Comparison of ENCODE assay signal across 7 mouse cellular contexts in genomic region chr13:31625333-31626101, GRCm38 (mm10). TPM values are rescaled to one million over a fixed set of nuclear protein-coding genes. Genes with fewer than 3 reads are reported as not detected.
A peak's percentile ranks its signal among the peaks of the same experiment; 100 is the strongest.
DNase-seq lines count a peak whose midpoint lies in the region; ATAC-seq and TF ChIP-seq lines count a peak whose summit lies in the region.

TSS of gene Foxf2 (plus strand) at chr13:31625816.

- no peaks in the 10 kb centered on the region for H3K9me3 ChIP-seq in ES-Bruce4 (replicated peaks; ENCODE audit: control insufficient read depth, insufficient read depth, low read length, poor library complexity, severe bottlenecking)
- H3K9me3 ChIP-seq in forebrain, embryonic 15.5 days: no peaks in the 10 kb centered on the region
- no peaks in the 10 kb centered on the region for H3K9me3 ChIP-seq in intestine, embryonic 16.5 days (ENCODE audit: control insufficient read depth, low read length)
- H3K9me3 ChIP-seq in midbrain, embryonic 11.5 days (ENCODE audit: control insufficient read depth, low read length): no peaks in the 10 kb centered on the region

- no peaks in the 10 kb centered on the region for H3K4me1 ChIP-seq in ES-Bruce4 (ENCODE audit: control insufficient read depth, insufficient read depth, low read length)
- peaks cover 41% of the 10 kb centered on the region for H3K4me1 ChIP-seq in forebrain, embryonic 15.5 days
- H3K4me1 ChIP-seq in intestine, embryonic 16.5 days (ENCODE audit: control insufficient read depth, insufficient read depth, low read length): peaks cover 18% of the 10 kb centered on the region
- peaks cover 19% of the 10 kb centered on the region for H3K4me1 ChIP-seq in midbrain, embryonic 11.5 days (ENCODE audit: control insufficient read depth, insufficient read depth, low read length)

- peak within 1 kb of the TSS; percentile 49 for H3K4me3 ChIP-seq in ES-Bruce4 (ENCODE audit: low read depth, low read length)
- peak within 1 kb of the TSS; percentile 45 for H3K4me3 ChIP-seq in forebrain, embryonic 15.5 days
- peak within 1 kb of the TSS; percentile 67 for H3K4me3 ChIP-seq in intestine, embryonic 16.5 days (ENCODE audit: low read length)
- H3K4me3 ChIP-seq in midbrain, embryonic 11.5 days (ENCODE audit: low read depth, low read length): peak within 1 kb of the TSS; percentile 40

- DNase-seq in 3134 (ENCODE audit: extremely low read depth, insufficient read length, low spot score): peak; percentile 81
- peak; percentile 93 for DNase-seq in midbrain, embryonic 11.5 days (ENCODE audit: low spot score, missing footprints)
- DNase-seq in cerebellum, adult 18-20 months: no peak
- DNase-seq in right cerebral cortex, postnatal 4 days: no peak

- peak within 1 kb of the TSS; percentile 8; the same call in 1 of the 2 replicates for H3K9ac ChIP-seq in ES-Bruce4 (ENCODE audit: low read depth, poor library complexity, severe bottlenecking)
- H3K9ac ChIP-seq in forebrain, embryonic 15.5 days (replicated peaks): peak within 1 kb of the TSS; percentile 35
- peak within 1 kb of the TSS; percentile 82 for H3K9ac ChIP-seq in intestine, embryonic 16.5 days (ENCODE audit: low read depth, low read length)
- peak within 1 kb of the TSS; percentile 33 for H3K9ac ChIP-seq in midbrain, embryonic 11.5 days (ENCODE audit: low read length)

- TF ChIP-seq POLR2A in ES-Bruce4 (IDR thresholded peaks at IDR 0.05; ENCODE audit: insufficient read depth, low read length): no peak

- no peak within 1 kb of the TSS for H3K27ac ChIP-seq in ES-Bruce4 (ENCODE audit: insufficient read depth, low read length)
- peak within 1 kb of the TSS; percentile 32; the same call in 1 of the 2 replicates for H3K27ac ChIP-seq in forebrain, embryonic 15.5 days (replicated peaks)
- peak within 1 kb of the TSS; percentile 88 for H3K27ac ChIP-seq in intestine, embryonic 16.5 days (ENCODE audit: low read length)
- H3K27ac ChIP-seq in midbrain, embryonic 11.5 days (ENCODE audit: low read depth, low read length): no peak within 1 kb of the TSS

- H3K36me3 ChIP-seq in ES-Bruce4 (ENCODE audit: control insufficient read depth, insufficient read depth, low read length, poor library complexity, severe bottlenecking): no peaks in the 10 kb centered on the region
- no peaks in the 10 kb centered on the region for H3K36me3 ChIP-seq in forebrain, embryonic 15.5 days
- no peaks in the 10 kb centered on the region for H3K36me3 ChIP-seq in intestine, embryonic 16.5 days (ENCODE audit: control insufficient read depth, insufficient read depth, low read length)
- no peaks in the 10 kb centered on the region for H3K36me3 ChIP-seq in midbrain, embryonic 11.5 days (ENCODE audit: control insufficient read depth, insufficient read depth, low read length)

- WGBS in forebrain, embryonic 15.5 days: 0% methylated on average over 62 of the region's 74 CpGs
- under 1% methylated on average over 40 of the region's 74 CpGs for WGBS in intestine, embryonic 16.5 days
- WGBS in midbrain, embryonic 11.5 days: 1% methylated on average over 59 of the region's 74 CpGs

- no peak for TF ChIP-seq CTCF in ES-Bruce4 (IDR thresholded peaks at IDR 0.05; ENCODE audit: low read depth, low read length)

- TF ChIP-seq EP300 in ES-Bruce4 (IDR thresholded peaks at IDR 0.05; ENCODE audit: insufficient read depth, low read depth, low read length): no peak

- H3K4me2 ChIP-seq in forebrain, embryonic 15.5 days (replicated peaks): peak within 1 kb of the TSS; percentile 89
- H3K4me2 ChIP-seq in intestine, embryonic 16.5 days (ENCODE audit: low read depth, low read length): peak within 1 kb of the TSS; percentile 83
- peak within 1 kb of the TSS; percentile 67 for H3K4me2 ChIP-seq in midbrain, embryonic 11.5 days

- ATAC-seq in forebrain, embryonic 15.5 days (replicated peaks): peak; percentile 39
- ATAC-seq in intestine, embryonic 16.5 days: peak; percentile 62
- ATAC-seq in midbrain, embryonic 11.5 days (ENCODE audit: low FRiP score): peak; percentile 36

- peaks cover 51% of the 10 kb centered on the region for H3K27me3 ChIP-seq in ES-Bruce4 (ENCODE audit: control insufficient read depth, insufficient read depth, low read length, poor library complexity, severe bottlenecking)
- H3K27me3 ChIP-seq in forebrain, embryonic 15.5 days: peaks cover 93% of the 10 kb centered on the region
- H3K27me3 ChIP-seq in intestine, embryonic 16.5 days (replicated peaks; ENCODE audit: control insufficient read depth, insufficient read depth, low read length): peaks cover 80% of the 10 kb centered on the region
- peaks cover 99% of the 10 kb centered on the region for H3K27me3 ChIP-seq in midbrain, embryonic 11.5 days (ENCODE audit: control insufficient read depth, insufficient read depth, low read length)

RNA-seq across cellular contexts. Expression of gene Foxf2, which starts in this region (rescaled TPM):
- not detected in 2 replicates for polyA plus RNA-seq in ES-Bruce4 (2011; ENCODE audit: insufficient read depth, insufficient read length, low read depth, missing spikeins)
- polyA plus RNA-seq in forebrain, embryonic 15.5 days (2015; fragmentation: Nextera tagmentation; extraction: Ambion mirVana): 4.3 and 4.8 TPM in 2 replicates
- 11.4 and 13.7 TPM in 2 replicates for polyA plus RNA-seq in intestine, embryonic 16.5 days (2015; fragmentation: Nextera tagmentation; extraction: Ambion mirVana)
- 5.1 and 5.6 TPM in 2 replicates for polyA plus RNA-seq in midbrain, embryonic 11.5 days (2014; fragmentation: Nextera tagmentation; extraction: Ambion mirVana)

Comparison
In these comparisons a context has a peak if more than half of its experiments do, and no peak if none do; other contexts are left out.
1. DNase-seq: peak in 3134 (single experiment) and midbrain, embryonic 11.5 days (single experiment); none in cerebellum, adult 18-20 months (0 of 2) and right cerebral cortex, postnatal 4 days (single experiment).
2. H3K27ac ChIP-seq: peak in forebrain, embryonic 15.5 days (single experiment) and intestine, embryonic 16.5 days (single experiment); none in ES-Bruce4 (single experiment) and midbrain, embryonic 11.5 days (single experiment).
3. H3K9ac ChIP-seq: peak in every context shown above with its lines; median percentile 82 in intestine, embryonic 16.5 days; 35 in forebrain, embryonic 15.5 days; 33 in midbrain, embryonic 11.5 days; 8 in ES-Bruce4.
4. Peak in every context shown above with its lines, with median percentiles within 50 percentile points of each other: H3K4me3 ChIP-seq, ATAC-seq and H3K4me2 ChIP-seq.